Mouse (Mus musculus): ENCODE measurements around the gene Trabd.

The Trabd gene

DNA sequence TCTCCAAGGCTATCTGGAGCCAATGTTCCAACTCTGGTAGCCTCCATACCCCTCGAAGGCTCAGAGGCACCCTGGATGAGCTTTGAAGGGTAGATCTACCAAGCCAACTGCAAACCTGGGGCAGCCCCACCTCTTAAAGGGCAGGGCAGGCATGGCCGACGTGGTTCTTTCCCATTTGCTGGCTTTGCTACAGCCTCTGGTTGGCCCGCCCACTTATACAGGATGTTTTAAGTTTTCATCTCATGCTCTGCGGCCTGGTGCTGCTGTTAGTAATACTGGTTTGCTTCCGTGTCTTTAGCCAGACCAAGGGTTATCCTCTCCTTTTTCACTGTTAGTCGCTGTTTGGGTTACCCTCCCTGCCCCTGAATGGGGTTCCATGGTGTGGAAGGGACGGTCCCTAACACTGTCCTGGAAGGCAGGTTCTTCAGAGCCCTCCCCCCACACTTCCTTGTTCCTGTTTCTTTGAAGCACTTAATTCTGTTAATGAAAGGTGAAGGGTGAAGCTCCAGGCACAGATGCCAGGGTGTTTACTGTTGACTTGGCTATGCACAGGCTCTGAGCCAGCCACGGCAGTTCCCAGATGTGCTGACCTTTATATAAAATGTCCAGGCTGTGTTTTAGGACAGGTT is 3.4 kb downstream of the Trabd start:
- peak; percentile 84 for DNase-seq

DNA sequence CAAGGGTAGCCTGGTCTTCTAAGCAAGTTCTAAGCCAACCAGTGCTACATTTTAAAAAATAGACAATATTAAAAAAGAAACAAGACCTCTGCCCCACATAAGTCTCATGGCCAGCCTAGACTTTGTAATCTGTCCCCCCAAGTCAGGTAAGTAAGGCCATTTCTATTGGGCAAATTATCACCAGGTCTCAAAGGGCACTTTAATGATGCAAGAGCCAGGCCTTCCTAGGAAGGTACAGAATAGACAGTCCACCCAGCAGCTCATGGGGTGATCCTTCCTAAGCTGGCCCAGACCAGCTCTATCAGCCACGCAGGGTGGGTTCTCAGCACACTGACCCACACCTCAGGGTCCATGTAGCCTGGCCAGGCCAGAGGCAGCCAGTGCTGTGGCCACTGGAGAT is 9.0 kb downstream of the Trabd start:
- DNase-seq = no peak

DNA sequence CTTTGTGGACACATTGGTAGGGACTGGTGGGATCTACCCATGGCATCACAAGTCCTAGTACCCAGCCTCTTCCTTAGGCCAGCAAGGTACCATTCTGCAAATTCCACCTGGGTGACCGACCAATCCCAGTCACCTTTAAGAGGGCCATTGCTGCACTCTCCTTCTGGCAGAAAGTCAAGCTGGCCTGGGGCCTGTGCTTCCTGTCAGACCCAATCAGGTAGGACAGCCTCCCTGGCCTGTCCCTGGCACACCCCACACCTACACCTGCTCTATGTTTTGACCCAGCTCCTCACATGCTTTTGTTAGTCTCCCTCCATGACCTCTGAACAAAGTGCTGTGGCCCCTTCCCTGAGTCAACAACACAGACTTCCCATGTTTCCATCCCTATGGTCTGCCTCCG is 9.9 kb downstream of the Trabd start:
- no peak for DNase-seq

DNA sequence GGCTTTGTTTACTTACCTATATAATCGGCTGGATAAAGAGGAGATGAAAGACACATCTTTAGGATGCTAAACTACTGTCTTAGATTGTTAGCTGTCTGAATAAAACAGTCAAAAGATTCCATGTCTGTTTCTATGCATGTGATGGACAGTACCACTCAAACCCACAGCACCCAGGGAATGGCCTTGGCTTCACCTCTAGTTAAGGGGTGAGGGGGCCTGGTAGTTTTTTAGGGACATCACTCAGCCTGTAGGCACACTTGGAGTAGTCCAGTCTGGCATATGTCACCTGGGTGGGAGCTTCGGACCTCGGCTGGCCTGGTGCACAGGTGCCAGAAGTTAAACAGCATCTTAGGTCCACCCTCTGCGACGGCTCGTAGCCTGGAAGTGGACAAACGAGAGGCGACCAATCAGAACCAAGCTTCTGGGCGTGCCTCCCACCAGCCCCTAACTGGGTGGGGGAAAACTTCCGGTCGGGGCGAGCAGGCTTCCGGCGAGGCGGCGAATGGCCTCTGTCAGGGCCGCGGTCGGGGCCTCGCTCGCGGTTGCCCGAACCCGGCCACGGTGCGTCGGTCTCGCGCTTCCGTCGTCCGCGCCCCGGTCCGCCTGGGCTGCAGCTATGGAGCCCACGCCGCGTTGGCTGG is 13.8 kb downstream of the Trabd start, which contains the start of gene Selenoo:
Selenoo (plus strand) TSS at position 478 of the 641 bp plus-strand sequence.
- peak; percentile 76 to 78 for DNase-seq

DNA sequence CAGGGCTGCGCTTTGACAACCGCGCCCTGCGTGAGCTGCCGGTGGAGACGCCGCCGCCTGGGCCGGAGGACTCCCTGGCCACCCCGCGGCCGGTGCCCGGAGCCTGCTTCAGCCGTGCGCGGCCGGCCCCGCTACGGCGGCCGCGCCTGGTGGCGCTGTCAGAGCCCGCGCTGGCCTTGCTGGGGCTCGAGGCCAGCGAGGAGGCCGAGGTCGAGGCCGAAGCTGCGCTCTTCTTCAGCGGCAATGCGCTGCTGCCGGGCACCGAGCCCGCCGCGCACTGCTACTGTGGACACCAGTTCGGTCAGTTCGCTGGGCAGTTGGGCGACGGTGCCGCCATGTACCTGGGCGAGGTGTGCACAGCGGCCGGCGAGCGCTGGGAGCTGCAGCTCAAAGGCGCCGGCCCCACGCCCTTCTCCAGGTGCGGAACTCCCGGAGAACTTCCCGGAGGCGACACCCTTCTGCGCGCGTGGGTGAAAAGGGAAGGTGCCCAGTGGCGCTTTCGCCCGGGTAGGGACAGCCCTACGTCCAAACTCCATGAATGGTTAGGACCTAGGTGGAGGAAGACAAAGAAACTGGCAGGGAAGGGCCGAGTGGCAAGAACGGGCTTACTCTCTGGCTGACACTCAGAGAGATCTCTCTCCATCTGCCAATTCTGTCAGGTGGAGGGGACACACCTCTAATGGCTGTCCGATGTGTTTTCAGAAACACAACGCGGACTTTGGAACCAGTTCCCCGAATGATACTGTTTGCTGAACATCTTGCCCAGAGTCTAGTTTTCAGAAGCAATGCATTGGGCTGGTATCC is 14.5 kb downstream of the Trabd start:
- DNase-seq = peak; percentile 21 to 31

DNA sequence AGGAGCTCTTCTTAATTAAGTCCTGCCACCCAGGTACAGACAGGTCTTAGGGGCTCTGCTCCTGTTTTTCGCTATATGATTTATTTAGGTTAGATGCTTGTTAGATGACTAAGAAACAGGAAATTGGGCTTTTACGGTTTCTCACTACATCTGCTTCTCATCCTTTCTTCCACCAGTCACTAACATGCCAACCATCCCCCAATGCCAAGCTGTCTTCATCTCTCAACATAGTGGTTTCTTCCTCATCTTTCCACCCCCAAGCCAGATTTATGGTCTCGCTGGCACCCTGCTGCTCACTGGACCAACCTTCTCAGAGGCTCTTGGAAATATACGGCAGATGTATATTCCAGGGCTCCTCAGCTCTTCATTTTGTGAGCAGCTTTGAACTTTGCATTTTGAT is 15.7 kb downstream of the Trabd start:
- no peak for DNase-seq

DNA sequence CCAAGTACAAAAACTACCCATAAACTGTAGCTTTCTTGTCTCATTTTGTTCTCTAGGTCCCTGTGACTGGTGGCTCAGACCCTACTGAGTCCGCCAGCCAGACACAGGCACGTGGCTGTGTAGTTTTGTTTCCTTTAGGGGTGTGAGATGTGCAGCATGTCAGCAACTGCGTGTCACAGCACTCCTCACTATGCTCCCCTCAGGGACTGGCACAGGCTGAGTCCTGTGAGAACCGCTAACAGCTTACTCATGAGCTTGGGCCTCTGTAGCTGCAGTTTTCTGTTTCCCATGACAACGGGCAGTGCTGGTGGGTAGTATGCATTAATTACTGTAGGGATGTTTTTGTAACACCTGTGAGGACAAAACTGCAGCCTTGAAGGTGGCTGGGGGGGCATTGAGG is 17.3 kb downstream of the Trabd start:
- DNase-seq = no peak

DNA sequence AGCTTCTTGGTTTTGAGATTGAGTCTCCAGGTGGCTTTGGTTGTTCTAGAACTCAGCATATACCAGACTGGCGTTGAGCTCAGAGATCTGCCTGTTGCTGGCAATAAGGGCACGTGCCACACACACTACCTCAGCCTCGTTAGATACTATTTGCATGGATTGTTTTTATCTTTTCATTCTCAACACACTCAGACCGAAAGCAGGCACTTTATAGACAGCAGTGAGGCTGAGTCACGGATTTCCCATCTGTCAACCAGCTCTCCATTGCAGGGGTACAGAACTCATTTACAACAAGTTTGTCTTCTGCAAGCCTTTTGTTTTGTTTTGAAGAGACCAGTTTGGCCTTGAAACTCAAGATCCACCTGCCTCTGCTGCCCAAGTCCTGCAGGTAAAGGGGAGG is 22.5 kb downstream of the Trabd start:
- no peak for DNase-seq

DNA sequence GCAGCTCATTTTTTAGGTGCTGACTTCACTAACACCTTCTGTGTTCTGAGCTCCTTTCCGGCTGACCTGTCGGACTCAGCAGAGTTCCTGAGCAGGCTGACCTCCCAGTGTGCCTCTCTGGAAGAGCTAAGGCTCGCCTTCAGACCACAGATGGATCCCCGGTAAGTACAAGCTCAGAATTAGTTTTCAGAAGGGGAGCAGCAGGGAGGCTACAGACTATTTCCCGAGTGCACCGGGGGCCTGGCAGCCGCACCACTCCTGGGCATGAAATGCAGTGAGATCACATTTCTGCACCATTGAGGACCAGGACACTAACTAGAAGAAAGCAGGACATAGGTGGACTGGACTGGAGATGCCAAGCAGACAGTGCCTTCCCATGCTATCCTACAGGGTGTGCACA is 23.7 kb downstream of the Trabd start:
- DNase-seq = no peak

DNA sequence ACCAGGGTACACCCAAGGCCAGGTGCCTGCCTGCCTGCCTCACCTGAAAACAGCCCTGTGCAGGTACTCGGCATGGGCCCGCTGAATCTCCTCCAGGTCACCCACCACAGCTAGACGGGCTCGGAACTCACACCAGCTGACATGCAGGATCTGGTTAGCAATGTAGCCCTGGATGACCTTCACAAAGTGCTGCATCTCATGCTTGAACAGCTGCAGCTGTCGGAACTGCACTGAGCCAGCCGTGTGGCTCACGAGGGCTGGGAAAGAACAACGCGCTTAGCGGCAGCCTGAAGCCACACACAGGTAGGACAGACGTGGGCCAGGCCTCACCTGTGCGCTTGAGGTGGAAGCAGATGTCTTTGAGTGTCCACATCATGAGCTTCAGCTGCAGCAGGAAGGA is 25.9 kb downstream of the Trabd start:
- no peak for DNase-seq

DNA sequence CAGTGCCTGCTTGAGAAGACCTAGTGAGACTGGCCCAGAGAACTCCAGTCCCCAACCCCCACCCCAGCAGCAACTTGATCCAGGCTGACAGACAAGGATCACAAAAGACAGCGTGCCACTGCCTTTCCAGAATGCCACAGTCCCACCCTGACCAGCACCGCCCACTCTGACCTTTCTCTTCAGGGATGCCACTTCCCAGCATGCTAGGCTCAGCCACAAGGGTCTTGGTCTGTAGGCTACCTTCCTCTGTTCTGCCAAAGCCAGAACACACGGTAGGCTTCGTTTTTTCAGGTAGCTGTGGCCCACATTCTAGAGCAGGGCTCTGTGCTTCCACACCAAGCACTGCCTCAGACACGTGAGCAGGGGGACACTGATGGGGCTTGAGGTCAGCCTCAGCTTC is 27.7 kb downstream of the Trabd start:
- DNase-seq = no peak

DNA sequence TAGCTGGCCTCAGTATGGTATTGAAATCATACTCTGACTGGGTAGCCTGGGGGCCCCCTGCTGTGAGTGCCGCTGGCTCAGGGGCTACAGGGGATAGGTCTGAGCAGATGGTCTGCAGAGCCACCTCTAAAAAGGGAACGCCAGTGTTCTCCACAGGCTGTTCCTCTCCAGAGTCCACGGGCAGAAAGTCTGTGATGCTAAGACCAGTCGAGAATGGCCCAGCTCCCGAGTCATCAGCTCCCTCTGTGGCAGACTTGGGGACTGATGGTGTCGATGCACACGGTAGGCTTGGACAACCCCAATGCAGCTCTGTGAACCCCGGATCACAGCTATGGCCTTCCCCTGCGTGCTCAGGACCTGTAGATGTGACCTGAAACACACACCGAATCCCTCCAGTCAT is 29.0 kb downstream of the Trabd start:
- no peak for DNase-seq

DNA sequence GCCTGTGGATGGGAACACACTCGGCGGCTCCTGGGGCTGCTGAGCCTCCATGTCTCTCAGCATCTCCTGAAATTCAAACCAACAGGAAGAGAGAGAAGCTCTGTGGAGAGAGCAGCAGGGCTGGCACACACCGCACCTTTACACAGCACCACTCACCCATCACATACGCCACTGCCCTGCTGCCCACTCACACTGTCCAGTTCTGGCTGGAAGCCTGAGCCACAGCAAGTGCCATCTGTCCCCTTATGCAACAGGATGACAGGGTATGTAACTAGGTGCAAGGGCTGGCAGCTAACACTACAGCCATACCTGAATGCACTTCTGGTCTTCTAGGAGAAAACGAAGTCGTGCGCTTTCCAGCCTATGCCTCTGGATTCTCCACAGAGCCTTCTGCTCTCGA is 29.5 kb downstream of the Trabd start:
- no peak for DNase-seq

DNA sequence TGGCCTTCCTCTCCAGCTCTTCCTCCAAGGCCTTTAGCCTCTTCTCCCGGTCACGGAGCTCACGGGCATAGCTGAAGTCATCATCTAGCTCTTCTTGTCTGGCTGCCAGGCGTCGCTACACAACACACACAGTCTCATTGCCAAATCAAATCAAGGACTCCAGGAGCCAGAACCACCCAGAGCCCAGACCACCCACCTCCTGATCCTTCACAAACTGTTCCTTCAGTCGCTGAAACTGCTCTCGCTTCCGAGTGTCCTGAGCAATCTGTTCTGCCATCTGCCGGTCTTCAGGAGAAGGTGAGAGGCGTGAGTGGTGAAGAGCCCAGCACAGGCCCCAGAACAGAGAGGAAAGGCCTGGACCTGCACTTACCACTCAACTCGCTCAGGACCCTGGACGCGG is 31.1 kb downstream of the Trabd start:
- no peak for DNase-seq

DNA sequence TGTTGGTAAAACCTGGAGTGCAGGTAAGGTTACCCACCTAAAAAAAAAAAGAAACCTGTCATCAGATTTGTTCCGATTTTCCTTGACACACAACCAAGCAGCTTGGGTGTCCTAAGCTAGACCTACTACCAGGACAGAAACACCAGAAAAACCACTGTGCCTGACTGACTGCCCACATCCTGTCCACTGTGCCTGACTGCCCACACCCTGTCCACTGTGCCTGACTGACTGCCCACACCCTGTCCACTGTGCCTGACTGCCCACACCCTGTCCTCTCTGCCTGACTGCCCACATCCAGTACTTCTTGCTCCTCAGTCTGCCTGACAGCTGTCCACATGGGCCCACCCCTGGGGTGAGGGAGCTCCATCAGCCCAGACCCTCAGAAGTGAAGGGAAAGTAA is 32.1 kb downstream of the Trabd start:
- DNase-seq = no peak

DNA sequence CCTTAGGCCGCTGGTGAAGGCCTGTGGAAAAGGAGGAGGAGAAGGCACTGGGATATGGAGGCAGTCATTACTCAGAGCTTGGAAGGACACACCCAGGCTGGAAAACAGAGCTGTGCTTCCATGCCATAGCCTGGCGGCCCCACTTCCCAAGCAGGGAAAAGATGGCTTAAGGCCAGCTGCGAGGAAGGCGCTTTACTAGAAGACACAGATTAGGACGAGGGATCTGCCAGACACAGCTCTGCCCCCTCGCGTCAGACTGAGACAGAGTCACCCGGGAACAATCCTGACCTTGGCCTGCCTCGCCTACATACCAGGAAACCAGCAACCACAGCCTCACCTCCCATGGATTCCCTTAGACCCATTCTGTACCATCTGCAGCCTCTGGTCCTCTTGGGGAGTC is 35.2 kb downstream of the Trabd start:
- no peak for DNase-seq

DNA sequence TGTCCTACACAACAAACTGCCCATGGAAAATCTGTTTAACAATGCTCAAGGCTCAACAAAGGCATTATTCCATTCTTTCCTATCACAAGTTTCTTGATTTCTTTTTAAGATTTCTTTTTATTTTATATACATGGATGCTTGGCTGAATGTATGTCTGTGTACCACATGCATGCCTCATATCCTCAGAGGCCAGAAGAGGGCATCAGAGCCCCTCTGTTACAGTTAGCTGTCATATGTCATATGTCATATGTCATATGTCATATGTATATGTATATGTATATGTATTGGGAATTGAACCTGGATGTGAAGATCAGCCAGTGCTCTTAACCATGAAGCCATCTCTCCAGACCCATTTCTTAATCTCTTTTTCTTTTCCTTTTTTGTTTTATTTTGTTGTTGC is 43.1 kb downstream of the Trabd start:
- peak; percentile 65 to 70 for DNase-seq

DNA sequence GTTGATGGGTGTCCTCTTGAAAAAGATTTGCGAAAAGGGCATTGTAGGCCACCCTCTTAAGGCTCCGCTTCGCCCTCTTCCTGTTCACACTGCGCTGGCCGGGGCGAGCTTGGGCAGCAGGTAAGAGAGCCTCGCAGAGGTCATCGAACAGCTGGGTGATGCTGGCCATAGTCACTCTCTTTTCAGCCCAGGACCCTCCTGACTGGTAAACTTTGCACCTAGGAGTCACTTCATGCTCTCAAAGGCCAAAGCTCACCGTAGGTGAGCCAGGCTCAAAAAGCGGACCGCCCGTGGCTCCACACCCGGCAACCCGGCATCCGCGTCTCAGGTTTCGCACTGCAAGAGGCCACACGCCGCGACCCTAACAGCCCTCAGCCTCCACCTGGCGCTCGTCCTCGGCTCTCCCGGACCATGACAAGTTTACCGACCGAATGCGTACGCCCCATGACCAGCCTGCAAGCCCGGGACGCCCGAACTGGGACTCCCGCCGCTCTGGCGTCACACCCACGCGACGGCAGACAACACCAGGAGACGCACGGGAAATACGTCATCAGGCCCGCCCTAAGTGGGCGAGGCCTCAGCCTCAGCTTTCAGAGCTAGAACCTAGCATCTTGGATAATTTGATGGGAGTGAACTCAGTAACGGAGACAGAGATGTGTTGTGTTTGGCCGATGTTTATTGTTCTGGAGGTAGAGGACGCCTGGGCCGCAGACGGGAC is 47.9 kb downstream of the Trabd start, which contains the start of gene Tubgcp6:
Tubgcp6 (minus strand) TSS at position 464 of the 718 bp plus-strand sequence.
- DNase-seq = peak; percentile 97 to 98

DNA sequence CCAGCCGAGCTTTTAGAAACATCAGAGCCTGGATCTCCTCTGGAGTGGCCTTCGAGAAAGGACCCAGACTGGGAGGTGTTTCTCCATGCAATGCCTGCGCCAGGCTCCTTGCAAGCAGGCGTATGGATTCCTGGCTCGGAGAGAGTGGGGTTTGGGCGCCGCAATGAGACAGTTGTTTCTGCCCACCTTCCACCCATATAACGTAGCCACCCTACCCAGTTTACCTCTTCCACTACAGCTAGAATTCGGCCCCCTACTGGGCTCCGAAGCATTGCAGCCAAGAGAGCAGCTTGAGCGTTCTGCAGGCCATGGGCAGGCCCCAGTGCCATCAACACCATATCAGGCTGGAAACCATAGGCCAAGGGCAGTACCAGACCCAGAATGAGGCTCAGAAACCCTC is 48.7 kb downstream of the Trabd start:
- DNase-seq = no peak

DNA sequence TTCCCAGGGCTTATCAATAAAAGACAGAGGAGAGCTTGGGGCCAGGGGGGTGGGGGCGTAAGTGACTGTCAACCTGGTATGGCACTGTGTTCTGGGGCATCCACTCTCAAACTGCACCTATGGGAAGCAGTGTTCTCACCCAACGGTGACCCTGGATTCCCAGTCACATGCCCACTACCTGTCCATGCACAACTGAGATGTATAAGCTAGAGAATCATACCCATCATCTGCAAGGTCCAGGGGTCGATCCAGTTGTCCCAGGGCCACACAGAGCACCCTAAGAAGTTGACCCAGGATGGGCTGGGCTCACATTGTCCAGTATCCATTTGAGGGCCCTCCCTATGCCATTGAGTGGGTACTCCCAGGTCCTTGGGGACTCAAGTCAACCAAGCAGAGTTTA is 49.4 kb downstream of the Trabd start:
- DNase-seq = no peak

DNA sequence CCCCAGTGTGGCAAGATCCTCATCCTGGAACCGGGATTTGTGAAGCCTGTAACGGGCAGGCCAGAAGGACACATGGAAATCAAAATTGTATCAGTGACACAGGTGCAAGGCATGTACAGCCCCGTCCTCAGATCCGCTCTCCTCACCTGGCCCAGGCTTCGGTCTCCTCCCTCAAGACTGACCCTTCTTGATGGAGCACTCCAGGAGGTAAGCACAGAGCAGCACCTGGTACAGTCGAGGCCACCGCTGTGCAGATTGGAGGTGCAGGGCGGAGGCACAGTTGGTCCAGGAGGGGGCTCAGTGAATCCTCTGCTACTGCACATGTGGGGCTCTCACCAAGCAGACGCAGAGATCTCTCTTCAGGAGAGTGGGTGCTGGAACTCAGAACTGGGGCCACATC is 50.4 kb downstream of the Trabd start:
- DNase-seq = no peak

DNA sequence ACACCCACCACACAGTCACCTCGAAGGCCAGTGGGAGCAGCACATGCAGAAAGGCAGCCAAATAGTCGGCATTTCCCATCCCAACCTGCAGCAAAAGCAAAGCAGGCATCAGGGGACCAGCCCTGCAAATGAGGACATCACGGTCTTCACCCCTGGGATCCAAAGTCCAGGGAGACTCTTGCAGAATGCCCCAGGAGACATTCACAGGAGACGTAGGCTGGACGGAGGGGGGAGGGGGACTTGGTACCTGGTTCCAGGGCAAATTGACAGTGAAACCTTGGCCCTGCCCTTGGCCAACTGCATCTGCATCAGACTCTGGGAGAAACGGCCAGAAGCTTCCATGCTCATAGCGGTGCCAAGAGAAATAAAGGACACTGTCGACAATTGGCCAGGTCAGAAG is 51.7 kb downstream of the Trabd start:
- DNase-seq = no peak

DNA sequence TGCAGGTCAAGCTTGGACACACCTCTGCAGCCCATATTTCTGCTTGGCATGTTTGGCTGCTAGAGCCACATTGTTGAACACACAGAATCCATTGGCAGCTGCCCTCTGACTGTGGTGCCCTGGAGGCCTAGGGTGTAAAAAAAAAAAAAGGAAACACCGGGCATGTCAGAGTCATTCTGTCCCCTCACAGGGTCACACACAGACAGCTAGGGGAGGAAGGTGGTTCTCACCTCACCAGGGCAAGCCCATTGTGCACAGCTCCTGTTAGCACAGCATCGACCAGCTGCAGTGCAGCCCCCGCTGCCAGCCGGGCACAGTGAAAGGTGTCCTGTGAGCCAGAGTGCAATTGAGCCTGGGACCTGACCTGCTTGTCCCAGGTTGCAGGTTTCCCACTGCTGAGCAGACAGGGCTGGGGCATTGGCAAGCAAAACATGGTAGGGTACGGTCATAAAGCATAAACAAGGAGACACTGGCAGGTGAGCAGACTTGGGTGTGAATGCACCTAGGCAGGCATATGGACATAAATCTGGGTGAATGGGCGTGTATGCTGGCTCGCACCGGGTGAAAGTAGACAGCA is 52.5 kb downstream of the Trabd start:
- DNase-seq = no peak

All from B cell, adult 2 months (primary cell).